Mouse (Mus musculus): ENCODE data around the gene Iqschfp. TPM values are rescaled to one million over a fixed set of nuclear protein-coding genes. Genes with fewer than 3 reads are reported as not detected.

Iqschfp gene
- polyA plus RNA-seq, 1 experiment from 2014 or later: not detected

- peaks cover 4% of the 10 kb centered on the region for H3K36me3 ChIP-seq
- no peaks in the 10 kb centered on the region for H3K9me3 ChIP-seq (replicated peaks)
- peak overlapping the region; percentile 81 for H3K4me2 ChIP-seq
- H3K27me3 ChIP-seq (replicated peaks): no peaks in the 10 kb centered on the region
- H3K4me3 ChIP-seq: peak overlapping the region; percentile 87
- H3K27ac ChIP-seq (ENCODE audit: poor library complexity, severe bottlenecking): peak overlapping the region; percentile 99
- H3K9ac ChIP-seq: peak overlapping the region; percentile 95
- ATAC-seq (ENCODE audit: insufficient number of reproducible peaks, low FRiP score): no peak
- under 1% methylated on average over 9 of the region's 9 CpGs for WGBS
- H3K4me1 ChIP-seq (replicated peaks): peaks cover 51% of the 10 kb centered on the region
Observed at GRCm38 (mm10) chr3:68495736-68496242, 603.8 kb downstream of the Iqschfp start.

DNA sequence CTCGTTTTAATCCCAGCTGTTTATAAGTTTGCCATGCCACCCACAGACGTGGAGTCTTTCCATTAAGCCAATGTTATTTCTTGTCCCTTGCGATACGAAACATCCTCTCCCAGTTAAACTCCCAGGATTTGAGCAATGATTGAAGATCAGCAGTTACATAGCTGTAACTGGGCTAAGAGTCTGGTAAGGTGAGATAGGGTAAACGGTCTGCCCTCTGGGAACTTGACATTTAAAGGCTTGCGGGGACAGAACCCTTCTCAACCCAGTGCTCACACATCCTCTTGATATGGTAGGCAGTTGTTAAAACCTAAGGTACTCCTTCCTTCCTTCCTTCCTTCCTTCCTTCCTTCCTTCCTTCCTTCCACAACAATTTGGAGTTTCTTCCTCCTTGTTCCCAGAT is 604.5 kb downstream of the Iqschfp start:
- no peaks in the 10 kb centered on the region for H3K27me3 ChIP-seq (replicated peaks)
- H3K4me3 ChIP-seq: peak overlapping the region; percentile 87
- no peak for ATAC-seq (ENCODE audit: insufficient number of reproducible peaks, low FRiP score)
- H3K9ac ChIP-seq: peak overlapping the region; percentile 57
- H3K27ac ChIP-seq (ENCODE audit: poor library complexity, severe bottlenecking): peak overlapping the region; percentile 45
- 40% methylated on average over 6 of the region's 6 CpGs for WGBS
- H3K9me3 ChIP-seq (replicated peaks): no peaks in the 10 kb centered on the region
- H3K36me3 ChIP-seq: peaks cover 4% of the 10 kb centered on the region
- peak overlapping the region; percentile 81 for H3K4me2 ChIP-seq
- peaks cover 51% of the 10 kb centered on the region for H3K4me1 ChIP-seq (replicated peaks)

DNA sequence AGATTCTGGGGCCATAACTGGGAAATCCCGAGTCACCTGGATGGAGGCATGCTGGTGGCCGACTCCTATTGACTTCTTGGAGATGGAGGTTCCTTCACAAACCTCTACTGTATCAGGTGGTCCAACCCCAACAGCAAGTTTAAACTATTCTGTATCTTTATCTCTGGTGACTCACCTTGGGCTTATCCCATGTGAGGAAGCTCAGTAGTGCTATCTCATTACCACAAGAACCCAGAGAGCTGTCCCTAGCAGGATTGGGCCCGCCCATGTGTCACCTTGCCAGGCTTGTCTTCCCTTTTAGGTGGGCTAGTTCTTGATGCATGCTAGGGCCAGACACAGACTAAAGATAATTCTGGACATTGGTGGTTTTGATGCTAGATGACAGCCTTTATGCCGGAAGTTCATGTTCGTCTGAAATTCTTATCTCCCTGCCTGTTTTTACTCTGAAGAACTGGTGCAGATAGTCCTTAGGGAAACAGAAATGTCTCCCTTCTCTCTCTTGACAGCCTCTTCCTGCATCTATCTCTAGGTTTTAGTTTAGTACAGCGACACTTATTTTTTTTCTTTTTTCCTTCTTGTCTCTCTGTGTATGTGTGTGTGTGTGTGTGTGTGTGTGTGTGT is 607.6 kb downstream of the Iqschfp start:
- ATAC-seq (ENCODE audit: insufficient number of reproducible peaks, low FRiP score): no peak
- peak overlapping the region; percentile 37; the same call in 1 of the 2 replicates for H3K27ac ChIP-seq (ENCODE audit: poor library complexity, severe bottlenecking)

GRCm38 (mm10) chr3:68504838-68505237 is 612.8 kb downstream of the Iqschfp start:
- no peak for ATAC-seq (ENCODE audit: insufficient number of reproducible peaks, low FRiP score)
- 59% methylated on average over 3 of the region's 3 CpGs for WGBS

More for the DNA sequence above, 607.6 kb downstream of the Iqschfp start:
- H3K9me3 ChIP-seq (replicated peaks): no peaks in the 10 kb centered on the region
- H3K4me3 ChIP-seq: no peak overlapping the region
- H3K4me1 ChIP-seq (replicated peaks): peaks cover 40% of the 10 kb centered on the region
- H3K9ac ChIP-seq: no peak overlapping the region; the same call in 1 of the 2 replicates
- peaks cover 9% of the 10 kb centered on the region for H3K36me3 ChIP-seq
- H3K4me2 ChIP-seq: 0 out of 2 replicates have a peak overlapping the region, but pooled peaks have one; percentile 1
- H3K27me3 ChIP-seq (replicated peaks): no peaks in the 10 kb centered on the region
- 40% methylated on average over 6 of the region's 6 CpGs for WGBS

GRCm38 (mm10) chr3:68506769-68507318 is 614.8 kb downstream of the Iqschfp start:
- Histone ChIP-seq H3K4me2 (no peak overlapping the region), H3K9ac (no peak overlapping the region), H3K4me3 (no peak overlapping the region), H3K36me3 (peaks cover 8% of the 10 kb centered on the region; the same call in 1 of the 2 replicates), H3K4me1 (replicated peaks) (peaks cover 57% of the 10 kb centered on the region), H3K27me3 (replicated peaks) (no peaks in the 10 kb centered on the region), H3K27ac (ENCODE audit: poor library complexity, severe bottlenecking) (peak overlapping the region; percentile 41), H3K9me3 (replicated peaks) (no peaks in the 10 kb centered on the region)
- ATAC-seq (ENCODE audit: insufficient number of reproducible peaks, low FRiP score): peak; percentile 54
- WGBS: 31% methylated on average over 7 of the region's 7 CpGs

More at GRCm38 (mm10) chr3:68504838-68505237, 612.8 kb downstream of the Iqschfp start:
- Histone ChIP-seq H3K27ac (ENCODE audit: poor library complexity, severe bottlenecking) (no peak overlapping the region), H3K4me1 (replicated peaks) (peaks cover 56% of the 10 kb centered on the region), H3K36me3 (peaks cover 5% of the 10 kb centered on the region; the same call in 1 of the 2 replicates), H3K9ac (no peak overlapping the region), H3K9me3 (replicated peaks) (no peaks in the 10 kb centered on the region), H3K27me3 (replicated peaks) (no peaks in the 10 kb centered on the region), H3K4me3 (no peak overlapping the region), H3K4me2 (no peak overlapping the region)

DNA sequence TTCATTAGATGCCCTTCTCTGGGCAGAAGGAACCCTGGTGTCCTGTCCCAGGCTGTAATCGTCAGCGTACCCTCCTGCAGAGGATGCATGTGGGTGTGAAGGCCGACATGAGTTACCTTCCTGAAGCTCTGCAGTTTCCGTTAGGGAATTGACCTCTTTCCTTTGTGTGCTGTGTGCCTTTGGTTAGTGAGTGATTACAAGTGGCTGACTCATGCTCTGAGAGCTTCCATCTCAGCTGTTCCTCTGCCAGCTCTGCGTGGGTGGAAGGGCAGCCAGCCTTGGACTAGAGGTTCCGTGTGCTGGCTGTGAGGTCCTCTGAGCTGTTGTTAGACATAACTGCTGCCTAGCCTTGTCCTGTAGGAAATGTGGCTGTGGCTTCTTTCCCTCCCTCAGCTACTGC is 616.6 kb downstream of the Iqschfp start:
- Histone ChIP-seq H3K4me3 (no peak overlapping the region), H3K4me1 (replicated peaks) (peaks cover 68% of the 10 kb centered on the region), H3K4me2 (peak overlapping the region; percentile 44), H3K27me3 (replicated peaks) (no peaks in the 10 kb centered on the region), H3K27ac (ENCODE audit: poor library complexity, severe bottlenecking) (peak overlapping the region; percentile 73), H3K9me3 (replicated peaks) (no peaks in the 10 kb centered on the region), H3K36me3 (peaks cover 7% of the 10 kb centered on the region; the same call in 1 of the 2 replicates), H3K9ac (peak overlapping the region; percentile 37; the same call in 1 of the 2 replicates)
- peak; percentile 75 for ATAC-seq (ENCODE audit: insufficient number of reproducible peaks, low FRiP score)
- WGBS: 10% methylated on average over 6 of the region's 6 CpGs

- ATAC-seq (ENCODE audit: insufficient number of reproducible peaks, low FRiP score): no peak
- peaks cover 58% of the 10 kb centered on the region for H3K4me1 ChIP-seq (replicated peaks)
- no peak overlapping the region for H3K4me2 ChIP-seq
- no peaks in the 10 kb centered on the region for H3K9me3 ChIP-seq (replicated peaks)
- H3K9ac ChIP-seq: no peak overlapping the region
- H3K27ac ChIP-seq (ENCODE audit: poor library complexity, severe bottlenecking): no peak overlapping the region
- no peaks in the 10 kb centered on the region for H3K27me3 ChIP-seq (replicated peaks)
- peaks cover 7% of the 10 kb centered on the region; the same call in 1 of the 2 replicates for H3K36me3 ChIP-seq
- no peak overlapping the region for H3K4me3 ChIP-seq
- 46% methylated on average over 5 of the region's 5 CpGs for WGBS
Observed at GRCm38 (mm10) chr3:68510872-68511271, 618.8 kb downstream of the Iqschfp start.

- Histone ChIP-seq H3K36me3 (peaks cover 7% of the 10 kb centered on the region; the same call in 1 of the 2 replicates), H3K9ac (no peak overlapping the region), H3K27me3 (replicated peaks) (no peaks in the 10 kb centered on the region), H3K4me3 (no peak overlapping the region), H3K9me3 (replicated peaks) (no peaks in the 10 kb centered on the region), H3K4me2 (no peak overlapping the region), H3K4me1 (replicated peaks) (peaks cover 61% of the 10 kb centered on the region), H3K27ac (ENCODE audit: poor library complexity, severe bottlenecking) (no peak overlapping the region)
- WGBS: 74% methylated on average over 4 of the region's 4 CpGs
- no peak for ATAC-seq (ENCODE audit: insufficient number of reproducible peaks, low FRiP score)
Observed at GRCm38 (mm10) chr3:68511744-68512143, 619.7 kb downstream of the Iqschfp start.

DNA sequence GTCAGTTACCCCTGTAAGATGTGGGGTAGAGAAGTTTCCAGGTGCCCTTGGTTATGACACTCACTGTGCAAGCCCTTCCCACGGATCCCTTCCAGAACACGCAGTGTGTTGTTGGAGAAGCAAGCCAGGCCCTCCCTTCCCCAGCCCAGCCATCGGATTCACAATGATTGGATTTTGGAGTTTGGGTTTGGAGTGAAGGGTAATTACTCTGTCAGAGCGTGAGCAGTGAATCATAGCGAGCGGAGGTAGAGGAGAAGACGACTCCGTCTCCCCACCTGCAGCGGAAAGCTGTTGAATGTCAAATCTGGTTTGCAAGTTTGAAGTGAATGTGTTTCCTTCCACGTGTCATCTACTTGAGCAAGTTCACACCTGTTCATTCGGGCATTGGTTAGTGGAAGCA is 620.3 kb downstream of the Iqschfp start:
- ATAC-seq (ENCODE audit: insufficient number of reproducible peaks, low FRiP score): no peak

DNA sequence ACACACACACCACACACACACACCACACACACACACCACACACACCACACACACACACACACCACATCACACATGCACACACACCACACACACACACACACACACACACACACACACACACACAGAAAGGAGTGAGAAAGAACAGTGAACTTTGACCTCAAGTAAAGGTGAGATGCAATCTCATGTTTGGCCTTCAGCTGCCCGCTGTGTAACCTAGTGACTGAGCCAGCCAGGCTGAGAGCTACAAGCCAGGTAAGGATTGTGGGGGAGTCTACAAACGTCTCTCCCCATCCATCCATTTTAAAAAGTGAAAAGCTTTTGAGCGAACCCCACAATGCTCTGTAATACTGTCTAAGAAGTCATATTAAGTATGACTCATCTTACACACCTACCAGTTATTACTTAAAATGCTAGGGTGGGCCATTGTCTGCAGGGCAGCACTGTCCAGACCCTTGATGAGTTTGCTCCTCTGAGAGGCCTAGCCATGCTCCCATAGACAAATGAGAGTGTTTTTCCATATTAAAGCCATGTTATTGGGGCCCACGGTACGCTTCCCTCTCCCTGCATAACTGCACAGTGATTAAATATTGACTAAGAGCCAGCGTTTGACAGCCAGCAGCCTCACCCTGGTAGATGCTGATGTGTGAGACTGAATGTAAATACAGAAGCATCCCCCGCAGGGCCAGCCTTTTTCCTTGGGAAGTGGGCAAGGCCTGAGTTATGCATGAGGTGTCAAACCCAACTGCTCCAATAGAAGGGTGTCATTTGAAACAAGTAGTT is 621.5 kb downstream of the Iqschfp start:
- Histone ChIP-seq H3K4me1 (replicated peaks) (peaks cover 54% of the 10 kb centered on the region), H3K4me3 (no peak overlapping the region), H3K27ac (ENCODE audit: poor library complexity, severe bottlenecking) (no peak overlapping the region), H3K36me3 (peaks cover 12% of the 10 kb centered on the region; the same call in 1 of the 2 replicates), H3K9me3 (replicated peaks) (no peaks in the 10 kb centered on the region), H3K9ac (no peak overlapping the region), H3K4me2 (no peak overlapping the region), H3K27me3 (replicated peaks) (no peaks in the 10 kb centered on the region)
- 58% methylated on average over 7 of the region's 7 CpGs for WGBS
- ATAC-seq (ENCODE audit: insufficient number of reproducible peaks, low FRiP score): no peak

More for the DNA sequence above, 620.3 kb downstream of the Iqschfp start:
- WGBS: 79% methylated on average over 11 of the region's 11 CpGs
- Histone ChIP-seq H3K36me3 (peaks cover 7% of the 10 kb centered on the region; the same call in 1 of the 2 replicates), H3K4me3 (no peak overlapping the region), H3K4me1 (replicated peaks) (peaks cover 61% of the 10 kb centered on the region), H3K9ac (no peak overlapping the region), H3K9me3 (replicated peaks) (no peaks in the 10 kb centered on the region), H3K27ac (ENCODE audit: poor library complexity, severe bottlenecking) (no peak overlapping the region), H3K4me2 (no peak overlapping the region), H3K27me3 (replicated peaks) (no peaks in the 10 kb centered on the region)

DNA sequence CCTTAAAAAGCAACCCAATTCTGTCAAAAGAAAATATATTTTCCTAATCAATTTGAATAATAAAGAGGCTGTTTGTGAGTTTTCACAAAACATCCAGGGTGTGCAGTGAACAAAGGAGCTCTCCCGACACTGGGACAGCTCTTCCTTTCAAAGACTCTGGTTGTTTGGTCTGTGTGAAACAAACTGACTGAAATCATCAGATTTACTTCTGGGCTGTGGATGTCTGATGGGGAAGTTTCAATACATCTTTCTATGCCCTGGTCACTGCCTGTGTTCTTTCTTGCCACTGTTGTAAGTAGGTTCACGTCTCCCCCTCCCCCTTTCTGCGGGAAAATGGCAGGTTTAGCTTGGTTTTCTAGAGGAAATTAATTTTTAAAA is 622.1 kb downstream of the Iqschfp start:
- Histone ChIP-seq H3K27ac (ENCODE audit: poor library complexity, severe bottlenecking) (no peak overlapping the region), H3K4me1 (replicated peaks) (peaks cover 48% of the 10 kb centered on the region), H3K4me3 (no peak overlapping the region), H3K4me2 (no peak overlapping the region), H3K27me3 (replicated peaks) (no peaks in the 10 kb centered on the region), H3K9me3 (replicated peaks) (no peaks in the 10 kb centered on the region), H3K9ac (no peak overlapping the region), H3K36me3 (peaks cover 14% of the 10 kb centered on the region; the same call in 1 of the 2 replicates)
- no peak for ATAC-seq (ENCODE audit: insufficient number of reproducible peaks, low FRiP score)
- WGBS: 87% methylated on average over 3 of the region's 3 CpGs

Measured in heart, embryonic 12.5 days (tissue).